Mouse (Mus musculus): ENCODE data around the gene Gm20920.
"Not testable (repeated sequence)": the region's sequence is repeated elsewhere in the genome, so short reads cannot be mapped to it uniquely, and the experiment has no call there.

Gene Gm20920

GRCm38 (mm10) chrY:51851820-51852219, at the start of gene Gm20920:
Gene Gm20920, plus strand, starts transcription at chrY:51852120.
- not testable (repeated sequence) for DNase-seq
